Mouse (Mus musculus) liver, postnatal 0 days (tissue): ENCODE data around the gene Stpg4.

Experiments
- CTCF ChIP-seq: sonication (generic); IDR thresholded peaks from 2 replicates; pipeline ENCODE4 v1.5.1; 2016; ENCODE audit warnings: antibody characterized with exemption, low read depth
- EP300 ChIP-seq: IDR thresholded peaks from 2 replicates; pipeline ENCODE4 v1.6.1; 2016; ENCODE audit warnings: antibody characterized with exemption, low read depth, mild to moderate bottlenecking

GRCm38 (mm10) chr17:87448339-87448738, 20.8 kb upstream of the Stpg4 start:
- TF ChIP-seq CTCF: no peak
- TF ChIP-seq EP300: no peak
